Mouse (Mus musculus) forebrain, embryonic 11.5 days (tissue): Measurements from ENCODE around the gene Ankrd65. TPM values are rescaled to one million over a fixed set of nuclear protein-coding genes. Genes with fewer than 3 reads are reported as not detected.

Source experiments
- ATAC-seq: fragments of 200-750 bp; cut with Nextera tagmentation; replicated peaks from 2 replicates; pipeline ENCODE4 v1.8.0; 2017; ENCODE audit warnings: moderate TSS enrichment; ENCODE audit not compliant: low FRiP score
- DNase-seq: peaks from one replicate; pipeline ENCODE4 v3.0.0-alpha.2; 2017; ENCODE audit warnings: low spot score
- H3K27ac ChIP-seq: fragments of 300-500 bp; sonication (generic); 2 replicates; pipeline ENCODE4 v1.5.1; 2014; ENCODE audit warnings: low read depth, low read length
- H3K27me3 ChIP-seq: fragments of 300-500 bp; sonication (generic); 2 replicates; pipeline ENCODE4 v1.6.1; 2014; ENCODE audit warnings: mild to moderate bottlenecking, low read length, mixed read lengths; ENCODE audit not compliant: control insufficient read depth, insufficient read depth
- H3K36me3 ChIP-seq: fragments of 300-500 bp; sonication (generic); 2 replicates; pipeline ENCODE4 v1.6.1; 2014; ENCODE audit warnings: mild to moderate bottlenecking, low read length, moderate library complexity, mixed read lengths; ENCODE audit not compliant: control insufficient read depth, insufficient read depth
- H3K4me1 ChIP-seq: fragments of 300-500 bp; sonication (generic); replicated peaks from 2 replicates; pipeline ENCODE4 v1.6.1; 2014; ENCODE audit warnings: low read length, mixed read lengths; ENCODE audit not compliant: control insufficient read depth, insufficient read depth
- H3K4me2 ChIP-seq: fragments of 300-500 bp; sonication (generic); 2 replicates; pipeline ENCODE4 v1.6.1; 2014; ENCODE audit warnings: low read depth, mild to moderate bottlenecking, low read length, moderate library complexity, mixed read lengths; ENCODE audit not compliant: severe bottlenecking
- H3K4me3 ChIP-seq: fragments of 300-500 bp; sonication (generic); 2 replicates; pipeline ENCODE4 v1.5.1; 2014; ENCODE audit warnings: low read depth, low read length
- H3K9ac ChIP-seq: fragments of 300-500 bp; sonication (generic); 2 replicates; pipeline ENCODE4 v1.6.1; 2014; ENCODE audit warnings: low read length
- H3K9me3 ChIP-seq: fragments of 300-500 bp; sonication (generic); 2 replicates; pipeline ENCODE4 v1.6.1; 2016; ENCODE audit warnings: low read length, mixed read lengths; ENCODE audit not compliant: control insufficient read depth
- WGBS: fragments of 180-500 bp; shearing (Covaris S2); extraction: QIAGEN DNeasy Blood & Tissue Kit; methylation state at CpG from one replicate; pipeline ENCODE4 v1.1.7; 2014; 5-methylcytosine and 5-hydroxymethylcytosine counted together
- polyA plus RNA-seq: library from polyadenylated mRNA; unstranded; fragments of >200 nt; fragmentation: Nextera tagmentation; extraction: Ambion mirVana; gene quantifications from 2 replicates; pipeline ENCODE4 v1.2.1, GENCODE M21; 2014

Ankrd65 gene
- polyA plus RNA-seq, 1 experiment from 2014 or later = not detected

GRCm38 (mm10) chr4:155812665-155813181, 22.5 kb downstream of the Ankrd65 start:
- Histone ChIP-seq H3K4me3 (peak overlapping the region; percentile 100), H3K27ac (peak overlapping the region; percentile 71), H3K9ac (peak overlapping the region; percentile 99), H3K36me3 (peaks cover 7% of the 10 kb centered on the region), H3K27me3 (no peaks in the 10 kb centered on the region), H3K9me3 (no peaks in the 10 kb centered on the region), H3K4me1 (peaks cover 8% of the 10 kb centered on the region), H3K4me2 (peak overlapping the region; percentile 97)
- no peak for DNase-seq
- under 1% methylated on average over 49 of the region's 49 CpGs for WGBS
- ATAC-seq = peak; percentile 40

GRCm38 (mm10) chr4:155817533-155817932, 27.3 kb downstream of the Ankrd65 start:
- ATAC-seq (no peak), DNase-seq (no peak)
- Histone ChIP-seq H3K27ac (no peak overlapping the region), H3K4me2 (no peak overlapping the region), H3K9me3 (no peaks in the 10 kb centered on the region), H3K27me3 (no peaks in the 10 kb centered on the region), H3K36me3 (peaks cover 22% of the 10 kb centered on the region), H3K9ac (no peak overlapping the region), H3K4me3 (no peak overlapping the region), H3K4me1 (peaks cover 7% of the 10 kb centered on the region)
- 83% methylated on average over 4 of the region's 4 CpGs for WGBS

- ATAC-seq (no peak), DNase-seq (no peak)
- Histone ChIP-seq H3K27me3 (no peaks in the 10 kb centered on the region), H3K9me3 (no peaks in the 10 kb centered on the region), H3K4me2 (no peak overlapping the region), H3K27ac (no peak overlapping the region), H3K36me3 (peaks cover 43% of the 10 kb centered on the region), H3K9ac (no peak overlapping the region), H3K4me3 (no peak overlapping the region), H3K4me1 (no peaks in the 10 kb centered on the region)
- WGBS = 87% methylated on average over 7 of the region's 7 CpGs
Observed at GRCm38 (mm10) chr4:155821025-155821424, 30.8 kb downstream of the Ankrd65 start.

- DNase-seq (no peak), ATAC-seq (no peak)
- Histone ChIP-seq H3K9me3 (no peaks in the 10 kb centered on the region), H3K4me3 (no peak overlapping the region), H3K27ac (no peak overlapping the region), H3K4me2 (no peak overlapping the region), H3K4me1 (no peaks in the 10 kb centered on the region), H3K27me3 (no peaks in the 10 kb centered on the region), H3K9ac (no peak overlapping the region), H3K36me3 (peaks cover 37% of the 10 kb centered on the region)
- 96% methylated on average over 16 of the region's 16 CpGs for WGBS
Observed at GRCm38 (mm10) chr4:155823443-155823842, 33.2 kb downstream of the Ankrd65 start.

- H3K36me3 ChIP-seq = peaks cover 11% of the 10 kb centered on the region; the same call in 1 of the 2 replicates
- no peak for ATAC-seq
Observed at GRCm38 (mm10) chr4:155829866-155830265, 39.6 kb downstream of the Ankrd65 start.

GRCm38 (mm10) chr4:155830596-155830995, 40.4 kb downstream of the Ankrd65 start:
- peak overlapping the region; percentile 87 for H3K4me3 ChIP-seq
- peaks cover 4% of the 10 kb centered on the region; the same call in 1 of the 2 replicates for H3K36me3 ChIP-seq
- H3K9ac ChIP-seq = no peak overlapping the region; the same call in 1 of the 2 replicates
- peaks cover 12% of the 10 kb centered on the region for H3K4me1 ChIP-seq
- DNase-seq (no peak), ATAC-seq (no peak)
- H3K4me2 ChIP-seq = peak overlapping the region; percentile 97; the same call in 1 of the 2 replicates
- no peaks in the 10 kb centered on the region for H3K27me3 ChIP-seq
- 57% methylated on average over 8 of the region's 8 CpGs for WGBS
- H3K27ac ChIP-seq = peak overlapping the region; percentile 79; the same call in 1 of the 2 replicates
- H3K9me3 ChIP-seq = no peaks in the 10 kb centered on the region

More at GRCm38 (mm10) chr4:155829866-155830265, 39.6 kb downstream of the Ankrd65 start:
- no peak overlapping the region for H3K9ac ChIP-seq
- H3K27ac ChIP-seq = no peak overlapping the region
- WGBS = 95% methylated on average over 4 of the region's 4 CpGs
- DNase-seq = no peak
- no peak overlapping the region for H3K4me3 ChIP-seq
- no peaks in the 10 kb centered on the region for H3K27me3 ChIP-seq
- H3K9me3 ChIP-seq = no peaks in the 10 kb centered on the region
- H3K4me2 ChIP-seq = no peak overlapping the region
- H3K4me1 ChIP-seq = peaks cover 12% of the 10 kb centered on the region

- peak; percentile 94 for ATAC-seq
- peak within 1 kb of the TSS; percentile 97 for H3K4me2 ChIP-seq
- DNase-seq = peak; percentile 98
- H3K27ac ChIP-seq = peak within 1 kb of the TSS; percentile 79
- no peaks in the 10 kb centered on the region for H3K27me3 ChIP-seq
- peak within 1 kb of the TSS; percentile 88 for H3K9ac ChIP-seq
- peak within 1 kb of the TSS; percentile 87 for H3K4me3 ChIP-seq
- H3K9me3 ChIP-seq = no peaks in the 10 kb centered on the region
- peaks cover 4% of the 10 kb centered on the region; the same call in 1 of the 2 replicates for H3K36me3 ChIP-seq
- under 1% methylated on average over 49 of the region's 49 CpGs for whole genome bisulfite sequencing
- H3K4me1 ChIP-seq = peaks cover 12% of the 10 kb centered on the region
Observed at GRCm38 (mm10) chr4:155831205-155831766, 41.0 kb downstream of the Ankrd65 start, which contains the start of gene Aurkaip1. Aurkaip1 (plus strand) TSS chr4:155831272.

GRCm38 (mm10) chr4:155831831-155832230, 41.6 kb downstream of the Ankrd65 start:
- Histone ChIP-seq H3K36me3 (peaks cover 2% of the 10 kb centered on the region; the same call in 1 of the 2 replicates), H3K27ac (peak overlapping the region; percentile 79), H3K4me3 (peak overlapping the region; percentile 87), H3K9me3 (no peaks in the 10 kb centered on the region), H3K4me1 (peaks cover 12% of the 10 kb centered on the region), H3K27me3 (no peaks in the 10 kb centered on the region), H3K9ac (peak overlapping the region; percentile 88), H3K4me2 (peak overlapping the region; percentile 97)
- ATAC-seq = no peak
- DNase-seq = peak; percentile 67
- 1% methylated on average over 25 of the region's 25 CpGs for WGBS
